Mouse (Mus musculus) limb, embryonic 14.5 days (tissue): ENCODE data around the gene Rpl9-ps6. TPM values are rescaled to one million over a fixed set of nuclear protein-coding genes. Genes with fewer than 3 reads are reported as not detected.

Source experiments
- ATAC-seq: fragments of 200-750 bp; cut with Nextera tagmentation; 2 replicates; pipeline ENCODE4 v1.8.0; 2017; ENCODE audit warnings: low read depth, moderate number of reproducible peaks, moderate TSS enrichment; ENCODE audit not compliant: low FRiP score
- DNase-seq: peaks from one replicate; pipeline ENCODE4 v3.0.0-alpha.2; 2015; ENCODE audit warnings: low spot score
- H3K27ac ChIP-seq: fragments of 300-500 bp; sonication (generic); replicated peaks from 2 replicates; pipeline ENCODE4 v1.5.1; 2014; ENCODE audit warnings: low read depth, mild to moderate bottlenecking, low read length, moderate library complexity, mixed read lengths
- H3K27me3 ChIP-seq: fragments of 300-500 bp; sonication (generic); 2 replicates; pipeline ENCODE4 v1.6.1; 2014; ENCODE audit warnings: low read length, mixed read lengths; ENCODE audit not compliant: control insufficient read depth, insufficient read depth
- H3K36me3 ChIP-seq: fragments of 300-500 bp; sonication (generic); 2 replicates; pipeline ENCODE4 v1.6.1; 2014; ENCODE audit warnings: mild to moderate bottlenecking, low read length, moderate library complexity, mixed read lengths; ENCODE audit not compliant: control insufficient read depth, insufficient read depth
- H3K4me1 ChIP-seq: fragments of 300-500 bp; sonication (generic); 2 replicates; pipeline ENCODE4 v1.6.1; 2014; ENCODE audit warnings: antibody characterized with exemption, low read length, mixed read lengths; ENCODE audit not compliant: control insufficient read depth, insufficient read depth
- H3K4me2 ChIP-seq: fragments of 300-500 bp; sonication (generic); replicated peaks from 2 replicates; pipeline ENCODE4 v1.6.1; 2014; ENCODE audit warnings: low read depth, mild to moderate bottlenecking, low read length, moderate library complexity; ENCODE audit not compliant: severe bottlenecking
- H3K4me3 ChIP-seq: fragments of 300-500 bp; sonication (generic); replicated peaks from 2 replicates; pipeline ENCODE4 v1.5.1; 2014; ENCODE audit warnings: low read length
- H3K9ac ChIP-seq: fragments of 300-500 bp; sonication (generic); 2 replicates; pipeline ENCODE4 v1.6.1; 2014; ENCODE audit warnings: mild to moderate bottlenecking, low read depth, low read length, moderate library complexity; ENCODE audit not compliant: severe bottlenecking
- H3K9me3 ChIP-seq: fragments of 300-500 bp; sonication (generic); 2 replicates; pipeline ENCODE4 v1.6.1; 2016; ENCODE audit warnings: low read length; ENCODE audit not compliant: control insufficient read depth
- POLR2A ChIP-seq: fragments of 200-500 bp; IDR thresholded peaks from 2 replicates; pipeline ENCODE4 v1.8.0; 2012; ENCODE audit warnings: inconsistent platforms, mild to moderate bottlenecking, moderate library complexity, borderline replicate concordance; ENCODE audit not compliant: insufficient read depth, insufficient read length; ENCODE audit errors: extremely low read depth
- WGBS: fragments of 180-500 bp; shearing (Covaris S2); extraction: QIAGEN DNeasy Blood & Tissue Kit; methylation state at CpG from one replicate; pipeline ENCODE4 v1.1.7; 2014; 5-methylcytosine and 5-hydroxymethylcytosine counted together
- polyA plus RNA-seq, 2 experiments: library from polyadenylated mRNA; depleted of rRNA in 1 of 2; stranded (reverse) in 1 of 2; unstranded in 1 of 2; fragments of >200 nt; fragmentation: Nextera tagmentation in 1 of 2; extraction: Ambion mirVana in 1 of 2; gene quantifications; 2 replicates each; pipeline versions ENCODE4 v1.2.1 to v1.2.3; 2012 to 2014

The Rpl9-ps6 gene
- polyA plus RNA-seq, 2 experiments = 47.7 to 162 TPM

DNA sequence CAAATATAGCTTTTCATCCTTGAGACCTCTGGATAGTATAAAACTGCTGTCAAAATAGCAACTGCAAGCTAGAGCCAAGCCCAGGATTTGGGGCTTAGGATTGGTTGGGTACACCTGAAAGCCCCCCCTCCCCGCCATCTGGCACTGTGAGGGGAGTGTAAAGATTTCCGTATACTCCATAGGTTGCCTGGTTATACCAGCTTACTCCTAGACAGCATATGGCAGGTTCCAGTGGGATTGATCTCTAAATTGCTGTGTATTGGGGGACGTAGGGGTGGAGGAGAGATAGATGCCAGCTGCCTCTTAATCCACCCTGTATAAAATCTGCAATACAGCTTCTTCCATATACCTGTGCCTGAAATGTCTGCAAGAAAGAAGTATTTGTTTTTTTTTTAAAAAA is 41.7 kb downstream of the Rpl9-ps6 start:
- Histone ChIP-seq H3K4me3 (no peak overlapping the region), H3K36me3 (no peaks in the 10 kb centered on the region), H3K9ac (no peak overlapping the region), H3K27ac (no peak overlapping the region), H3K9me3 (no peaks in the 10 kb centered on the region), H3K4me2 (no peak overlapping the region), H3K27me3 (no peaks in the 10 kb centered on the region), H3K4me1 (no peaks in the 10 kb centered on the region)
- DNase-seq = no peak
- TF ChIP-seq POLR2A = no peak
- WGBS = 74% methylated on average over 3 of the region's 3 CpGs
- ATAC-seq = no peak

DNA sequence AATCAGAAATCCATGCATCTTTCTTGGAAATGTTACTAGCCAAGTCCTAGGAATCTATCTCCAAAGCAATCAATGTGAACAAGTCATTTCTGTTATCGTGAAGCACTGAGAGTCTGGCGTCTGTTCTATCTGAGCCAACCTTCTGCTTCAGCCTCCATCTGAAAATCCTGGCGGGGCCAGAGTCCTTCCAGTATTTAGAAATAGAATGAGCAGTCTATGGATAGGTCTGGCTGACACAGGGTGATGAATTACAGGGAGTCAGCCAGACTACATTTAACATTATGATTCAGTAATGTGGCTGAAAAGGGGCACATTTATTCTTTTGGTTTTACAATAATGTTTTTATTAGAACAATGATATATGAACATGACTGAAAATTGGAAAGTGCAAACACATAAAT is 47.3 kb downstream of the Rpl9-ps6 start:
- H3K9ac ChIP-seq = no peak overlapping the region
- H3K27me3 ChIP-seq = no peaks in the 10 kb centered on the region
- WGBS = 68% methylated on average over 3 of the region's 3 CpGs
- no peak overlapping the region for H3K27ac ChIP-seq
- no peak for DNase-seq
- H3K4me3 ChIP-seq = no peak overlapping the region
- H3K4me1 ChIP-seq = no peaks in the 10 kb centered on the region
- TF ChIP-seq POLR2A = no peak
- ATAC-seq = no peak
- no peaks in the 10 kb centered on the region for H3K36me3 ChIP-seq
- no peaks in the 10 kb centered on the region for H3K9me3 ChIP-seq
- H3K4me2 ChIP-seq = no peak overlapping the region

GRCm38 (mm10) chr19:32416692-32417317 is 49.6 kb downstream of the Rpl9-ps6 start:
- H3K9ac ChIP-seq = no peak overlapping the region
- no peaks in the 10 kb centered on the region for H3K36me3 ChIP-seq
- ATAC-seq (no peak), DNase-seq (no peak)
- H3K27ac ChIP-seq = no peak overlapping the region
- H3K9me3 ChIP-seq = no peaks in the 10 kb centered on the region
- no peaks in the 10 kb centered on the region for H3K4me1 ChIP-seq
- WGBS = 86% methylated on average over 7 of the region's 7 CpGs
- no peak for TF ChIP-seq POLR2A
- H3K27me3 ChIP-seq = no peaks in the 10 kb centered on the region
- no peak overlapping the region for H3K4me3 ChIP-seq
- no peak overlapping the region for H3K4me2 ChIP-seq

Other genes starting within 250 kb of the Rpl9-ps6 start
- gene Sgms1, start 76.9 kb downstream of the Rpl9-ps6 start, polyA plus RNA-seq (2012; rRNA removed) = 20.4 and 20.8 TPM in 2 replicates
- 33.9 and 36.8 TPM in 2 replicates for gene Sgms1, start 76.9 kb downstream of the Rpl9-ps6 start, polyA plus RNA-seq (2014; fragmentation: Nextera tagmentation; extraction: Ambion mirVana)
- 40.8 and 69.7 TPM in 2 replicates for gene Minpp1, start 19.2 kb upstream of the Rpl9-ps6 start, polyA plus RNA-seq (2012; rRNA removed)
- gene Minpp1, start 19.2 kb upstream of the Rpl9-ps6 start, polyA plus RNA-seq (2014; fragmentation: Nextera tagmentation; extraction: Ambion mirVana) = 64.8 and 72.8 TPM in 2 replicates
- gene Papss2, start 129.2 kb upstream of the Rpl9-ps6 start, polyA plus RNA-seq (2012; rRNA removed) = 61.1 and 62.0 TPM in 2 replicates
- 48.2 and 51.1 TPM in 2 replicates for gene Papss2, start 129.2 kb upstream of the Rpl9-ps6 start, polyA plus RNA-seq (2014; fragmentation: Nextera tagmentation; extraction: Ambion mirVana)